Mouse (Mus musculus) cerebellum, adult 9-10 months (tissue): Measurements from ENCODE around the gene Epop.

ENCODE experiments used
- DNase-seq: peaks from one replicate; pipeline ENCODE4 v3.0.0; 2022

The Epop gene

DNA sequence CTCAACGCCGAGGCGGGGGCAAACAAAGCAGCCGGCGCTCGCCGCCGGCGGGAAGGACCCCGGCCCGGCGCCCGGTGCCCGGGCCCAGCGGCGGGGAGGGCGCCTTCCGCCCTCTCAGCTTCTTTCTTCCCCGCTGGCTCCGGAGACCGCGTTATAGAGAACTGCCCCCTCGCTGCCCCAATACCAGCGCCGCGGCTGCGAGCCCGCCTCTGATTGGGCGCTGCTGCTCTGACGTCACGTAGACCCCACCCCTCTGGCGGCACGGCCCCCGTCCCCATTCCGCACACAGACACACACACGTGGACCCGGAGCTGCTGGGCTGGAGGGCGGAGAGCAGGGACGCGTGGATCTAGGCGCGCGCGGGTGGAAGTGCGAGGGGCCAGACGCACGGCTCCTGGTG lies at the start of gene Epop:
Gene Epop, minus strand, starts transcription at position 127 of the 400 bp plus-strand sequence.
- DNase-seq: peak; percentile 65

GRCm38 (mm10) chr11:97678301-97678700 lies 48.8 kb upstream of the Epop start:
- no peak for DNase-seq

DNA sequence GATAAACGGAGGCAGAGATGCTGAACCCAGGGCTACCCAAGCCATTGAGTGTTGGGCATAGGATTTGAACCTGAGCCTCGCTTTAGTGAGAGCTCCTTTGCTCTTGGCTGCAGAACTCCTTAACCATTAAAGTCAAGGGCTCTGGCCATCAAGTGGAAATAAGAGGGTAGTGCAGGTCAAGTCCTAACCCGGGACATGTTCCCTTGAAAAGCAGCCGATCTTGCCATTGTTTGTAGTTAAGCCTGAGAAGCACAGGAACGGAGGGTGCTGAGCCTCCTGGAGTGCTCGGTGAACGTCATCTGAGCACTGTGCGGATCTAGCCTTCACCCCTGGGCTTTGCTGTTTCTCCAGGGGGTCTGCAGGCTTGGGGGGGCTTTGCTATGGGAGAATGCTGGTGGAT lies 48.3 kb upstream of the Epop start:
- DNase-seq: no peak

DNA sequence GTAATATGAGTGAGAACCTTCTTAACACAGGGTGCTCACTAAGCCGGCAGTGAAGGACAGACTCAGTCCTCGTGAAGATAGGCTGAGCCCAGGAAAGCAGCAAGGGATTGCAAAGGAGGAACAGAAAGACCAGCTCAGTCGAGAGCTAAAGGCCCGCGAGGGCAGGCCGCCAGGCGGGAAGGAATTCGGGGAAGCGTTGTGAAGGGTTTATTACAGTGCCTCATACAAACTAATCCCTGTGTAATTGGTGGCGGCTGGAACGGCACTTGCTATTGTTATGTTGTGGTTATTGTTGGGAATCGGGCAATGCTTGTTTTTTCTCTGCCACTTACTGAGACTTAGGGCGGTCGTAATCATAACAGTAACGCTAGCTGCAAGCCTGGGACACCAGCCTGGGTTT lies 47.9 kb upstream of the Epop start:
- no peak for DNase-seq

DNA sequence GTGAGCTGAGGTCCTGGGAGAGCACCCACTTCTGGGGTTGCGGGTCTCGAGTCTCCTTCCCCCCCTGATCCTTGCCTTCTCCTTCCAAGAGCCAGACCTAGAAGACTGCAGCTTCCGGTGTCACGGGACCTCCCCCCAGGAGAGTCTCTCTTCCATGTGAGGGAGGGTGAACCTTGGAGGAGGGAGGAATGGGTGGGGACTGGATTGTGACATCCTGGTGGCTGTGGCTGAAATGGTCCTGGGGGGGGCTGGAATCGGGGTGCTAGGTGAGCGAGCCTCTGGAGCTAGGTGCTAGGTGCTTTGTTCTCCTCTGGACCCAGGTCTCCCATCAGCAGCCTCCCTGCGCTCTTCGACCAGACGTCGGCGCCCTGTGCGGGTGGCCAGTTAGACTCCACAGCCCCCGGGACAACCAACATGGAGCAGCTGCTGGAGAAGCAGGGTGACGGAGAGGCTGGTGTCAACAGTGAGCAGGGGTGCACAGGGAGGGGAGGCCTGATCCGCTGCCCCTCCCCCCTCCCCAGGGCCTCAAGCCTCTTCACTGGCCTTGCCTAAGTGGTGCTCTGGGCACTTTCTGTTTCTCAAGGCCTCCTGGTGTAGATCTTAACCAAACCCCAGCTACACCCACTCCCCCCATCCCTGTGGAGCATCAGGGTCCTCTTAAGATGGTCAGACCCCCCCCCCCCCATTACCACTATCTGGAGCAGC lies 46.7 kb upstream of the Epop start:
- no peak for DNase-seq

DNA sequence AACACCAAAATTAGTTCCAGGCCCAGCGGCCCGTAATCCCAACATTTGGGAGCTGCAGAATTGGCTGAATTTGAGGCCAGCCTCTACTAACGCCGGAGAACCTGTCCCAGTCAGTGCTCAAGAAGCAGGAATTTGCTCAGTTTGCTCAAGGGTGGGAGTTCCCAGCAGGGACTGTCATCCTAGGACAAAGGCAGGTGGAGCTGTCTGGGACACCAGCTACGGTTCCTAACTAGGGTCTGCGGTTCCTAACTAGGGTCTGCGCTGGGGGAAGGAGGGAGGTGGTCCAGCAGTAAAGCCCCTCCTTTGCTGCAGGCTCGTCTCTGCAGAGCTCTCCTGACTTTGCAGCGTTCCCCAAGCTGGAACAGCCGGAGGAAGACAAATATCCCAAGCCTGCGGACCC lies 43.6 kb upstream of the Epop start:
- no peak for DNase-seq

GRCm38 (mm10) chr11:97671177-97671527 lies 41.6 kb upstream of the Epop start:
- DNase-seq: no peak

- no peak for DNase-seq
Observed at GRCm38 (mm10) chr11:97670234-97671176, 41.0 kb upstream of the Epop start.

DNA sequence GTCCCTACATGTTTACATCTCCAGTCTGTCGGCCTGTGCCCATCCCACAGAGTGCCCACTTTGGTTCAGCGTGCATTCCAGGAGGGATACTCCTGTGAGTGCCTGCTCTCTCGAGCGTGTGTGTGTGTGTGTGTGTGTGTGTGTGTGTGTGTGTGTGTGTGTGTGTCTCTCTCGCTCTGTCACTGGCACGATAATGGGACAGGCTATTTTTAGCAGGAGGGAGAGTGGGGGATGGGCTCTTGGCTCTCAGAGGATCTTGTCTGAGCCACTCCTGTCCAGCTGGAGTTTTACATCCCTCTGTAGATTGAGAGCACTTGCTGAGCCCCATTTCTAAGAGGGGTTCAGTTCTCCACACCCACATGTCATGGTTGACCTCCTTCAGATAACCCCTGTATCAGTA lies 40.3 kb upstream of the Epop start:
- DNase-seq: peak; percentile 69

- DNase-seq: no peak
Observed at GRCm38 (mm10) chr11:97669268-97669667, 39.8 kb upstream of the Epop start.

- DNase-seq: no peak
Observed at GRCm38 (mm10) chr11:97668160-97668559, 38.7 kb upstream of the Epop start.

GRCm38 (mm10) chr11:97666794-97667193 lies 37.3 kb upstream of the Epop start:
- DNase-seq: no peak

GRCm38 (mm10) chr11:97666221-97666620 lies 36.7 kb upstream of the Epop start:
- no peak for DNase-seq

DNA sequence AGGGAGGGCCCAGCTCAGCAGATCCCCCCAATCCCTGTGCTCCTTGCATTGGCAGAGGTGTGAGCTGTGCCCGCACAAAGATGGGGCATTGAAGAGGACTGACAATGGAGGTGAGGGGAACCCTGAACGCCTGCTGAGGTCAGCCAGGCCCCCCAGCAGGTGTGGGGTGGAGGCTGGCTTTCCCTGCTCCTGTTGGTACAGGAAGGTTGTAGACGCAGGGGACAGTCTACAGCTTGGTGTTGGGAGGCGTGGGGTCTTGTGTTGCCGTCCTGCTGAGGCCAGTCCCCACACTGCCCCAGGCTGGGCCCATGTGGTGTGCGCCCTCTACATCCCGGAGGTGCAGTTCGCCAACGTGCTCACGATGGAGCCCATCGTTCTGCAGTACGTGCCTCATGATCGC lies 35.9 kb upstream of the Epop start:
- no peak for DNase-seq

DNA sequence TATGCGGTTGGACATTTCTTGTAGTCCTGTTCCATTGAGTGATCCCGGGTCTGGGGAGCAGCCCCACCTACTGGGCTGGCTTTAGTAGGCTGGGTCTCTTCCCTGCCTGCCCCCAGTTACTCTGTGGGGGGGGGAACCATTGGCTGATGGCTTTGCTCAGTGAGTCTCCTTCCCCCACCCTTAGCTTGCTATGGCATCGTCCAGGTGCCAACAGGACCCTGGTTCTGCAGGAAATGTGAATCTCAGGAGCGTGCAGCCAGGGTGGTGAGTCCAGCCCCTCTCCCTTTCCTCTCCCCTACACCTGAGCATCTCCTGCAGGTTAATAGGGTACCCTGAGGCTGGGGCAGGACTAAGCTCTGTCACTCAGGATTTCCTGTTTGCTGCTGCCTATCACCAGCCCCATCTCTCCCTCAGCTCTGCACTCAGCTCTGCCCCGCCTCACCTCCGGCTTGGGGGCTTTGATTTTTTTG lies 35.3 kb upstream of the Epop start:
- no peak for DNase-seq

DNA sequence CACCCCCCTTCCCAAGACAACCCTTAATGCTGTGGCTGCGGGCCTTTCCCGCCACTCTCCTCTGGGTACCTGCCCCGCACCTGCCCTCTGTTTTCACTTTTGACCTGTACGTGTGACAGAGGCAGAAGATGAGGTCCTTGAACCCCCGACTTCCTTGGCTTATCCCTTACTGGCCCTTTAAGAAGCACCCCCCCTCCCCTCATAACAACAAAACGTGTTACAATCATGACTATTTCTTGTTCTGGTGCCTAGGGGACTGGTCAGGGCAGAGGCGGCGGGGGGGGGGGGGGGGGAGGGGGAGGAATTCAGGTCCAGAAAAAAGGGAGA lies 34.8 kb upstream of the Epop start:
- DNase-seq: no peak

GRCm38 (mm10) chr11:97663528-97664338 lies 34.2 kb upstream of the Epop start:
- peak; percentile 69 for DNase-seq

DNA sequence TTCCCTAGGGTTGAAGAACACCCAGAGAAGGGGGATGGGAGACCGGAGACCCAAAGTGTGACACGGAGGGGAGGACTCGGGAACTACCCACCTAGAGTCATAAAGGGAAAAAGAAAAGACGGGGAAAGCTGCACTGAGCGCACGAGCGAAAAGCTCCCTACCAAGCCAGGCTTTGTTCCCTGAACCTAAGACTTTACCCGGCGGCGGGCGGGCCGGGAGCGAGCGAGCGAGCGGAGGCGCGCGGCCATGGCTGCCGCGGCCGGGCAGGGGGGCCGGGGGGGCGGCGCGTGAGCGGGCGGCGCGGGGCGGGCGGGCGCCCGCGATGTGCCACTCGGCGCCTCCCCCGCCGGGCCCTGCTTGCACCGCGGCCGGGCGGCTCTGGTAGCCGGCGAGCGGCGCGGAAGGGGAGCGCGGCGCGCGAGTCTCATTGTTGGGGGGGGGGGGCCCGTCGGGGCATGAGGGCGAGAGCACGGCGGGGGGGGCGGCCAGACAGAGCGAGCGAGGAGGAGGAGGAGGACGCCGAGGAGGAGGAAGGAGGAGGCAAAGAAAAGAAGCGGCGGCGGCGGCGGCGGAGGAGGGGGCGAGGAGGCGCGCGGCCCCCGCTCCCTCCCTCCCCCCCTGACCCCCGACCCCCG lies 33.5 kb upstream of the Epop start, which contains the start of gene Mllt6:
Gene Mllt6, plus strand, starts transcription at position 522 of the 635 bp plus-strand sequence.
- no peak for DNase-seq

GRCm38 (mm10) chr11:97662207-97662892 lies 32.8 kb upstream of the Epop start:
- peak; percentile 80 for DNase-seq

GRCm38 (mm10) chr11:97661648-97662133 lies 32.2 kb upstream of the Epop start:
- peak; percentile 74 for DNase-seq

- no peak for DNase-seq
Observed at GRCm38 (mm10) chr11:97660734-97661647, 31.5 kb upstream of the Epop start.
